Mouse (Mus musculus) liver, embryonic 14.5 days (tissue): ENCODE measurements around the gene Igll1.

Source experiments
- CTCF ChIP-seq: IDR thresholded peaks from 2 replicates; pipeline ENCODE4 v1.5.1; 2016; ENCODE audit warnings: antibody characterized with exemption, low read depth, control low read depth
- EP300 ChIP-seq: IDR thresholded peaks from 2 replicates; pipeline ENCODE4 v1.6.1; 2016; ENCODE audit warnings: antibody characterized with exemption, low read depth

DNA sequence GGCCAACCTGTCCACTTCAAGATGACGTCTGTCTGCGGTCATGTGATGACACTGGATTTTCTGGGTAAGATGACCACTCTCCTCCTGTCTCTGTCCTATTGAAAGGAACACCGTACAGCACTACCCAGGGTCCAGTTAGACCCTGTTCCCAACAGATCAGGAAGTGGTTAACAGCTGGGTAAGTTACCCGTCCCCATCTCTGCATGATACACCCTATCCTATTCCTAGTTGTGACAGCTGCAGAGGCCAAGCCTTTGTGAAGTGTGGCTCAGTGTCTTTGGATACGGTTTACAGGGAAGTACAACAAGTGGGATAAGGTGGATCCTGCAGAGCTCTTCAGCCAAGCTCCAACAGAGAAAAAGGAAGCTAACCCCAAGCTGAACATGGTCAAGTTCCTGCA lies 15.2 kb upstream of the Igll1 start:
- TF ChIP-seq CTCF (no peak), EP300 (no peak)
